ENCODE assay signal across 8 mouse cellular contexts in the genomic region with DNA sequence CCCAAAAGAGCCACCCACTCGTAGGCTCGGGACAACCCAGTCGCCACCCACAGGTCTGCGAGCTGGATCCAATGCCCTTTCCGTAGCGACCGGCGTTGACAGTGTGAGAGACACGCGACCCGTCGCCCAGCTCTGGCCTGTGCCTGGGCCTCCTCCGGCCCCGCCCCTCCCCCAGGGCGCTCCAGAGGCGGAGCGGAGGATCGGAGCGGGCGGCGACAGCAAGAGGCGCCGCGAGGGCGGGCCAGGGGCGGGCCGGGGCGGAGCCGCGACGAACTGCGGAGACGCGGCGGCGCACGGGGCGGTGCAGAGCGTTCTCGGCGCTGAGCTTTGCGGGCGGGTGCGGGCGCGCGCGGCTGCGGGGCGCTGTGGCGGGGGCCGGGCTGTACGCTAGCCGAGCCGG. TPM values are rescaled to one million over a fixed set of nuclear protein-coding genes. Genes with fewer than 3 reads are reported as not detected.
DNase-seq lines count a peak whose midpoint lies in the region; ATAC-seq and TF ChIP-seq lines count a peak whose summit lies in the region.

A gene (plus strand): TSS at position 325 of the 400 bp plus-strand sequence.

- TF ChIP-seq RAD21 in MEL (IDR thresholded peaks at IDR 0.05; ENCODE audit: low read depth, low read length): no peak; the same call in 1 of the 2 replicates

- peak; percentile 73 to 80 for TF ChIP-seq POLR2A in MEL (IDR thresholded peaks at IDR 0.05; ENCODE audit: control insufficient read depth in 1 of 2, insufficient read depth in 1 of 2, low read depth in 1 of 2, low read length in 2 of 2, poor library complexity in 1 of 2)

- under 1% methylated on average over 55 of the region's 55 CpGs for WGBS in hindbrain, embryonic 10.5 days
- 0% methylated on average over 25 of the region's 55 CpGs for WGBS in lung, postnatal 0 days

- TF ChIP-seq EP300 in MEL (IDR thresholded peaks at IDR 0.05; ENCODE audit: low read depth in 1 of 2, low read length in 2 of 2): 0 out of 4 replicates have a peak, but pooled peaks of 1 of the 2 experiments have one; percentile 15
- TF ChIP-seq EP300 in lung, postnatal 0 days (IDR thresholded peaks at IDR 0.05): no peak

- peak within 1 kb of the TSS; percentile 94 for H3K4me2 ChIP-seq in lung, postnatal 0 days (replicated peaks; ENCODE audit: low read depth, low read length)

- DNase-seq in MEL (ENCODE audit: low read depth, low spot score): peak; percentile 92
- DNase-seq in cerebellum, adult 8-10 months: peak; percentile 93
- peak; percentile 90 for DNase-seq in hindbrain, embryonic 10.5 days (ENCODE audit: low spot score)
- DNase-seq in layer of hippocampus, adult 9-11 months: peak; percentile 94
- DNase-seq in lung, postnatal 0 days (ENCODE audit: low spot score): peak; percentile 98
- peak; percentile 90 for DNase-seq in ovary, postnatal 14 days (ENCODE audit: low spot score)
- peak; percentile 95 for DNase-seq in thymus, postnatal 14 days

- TF ChIP-seq CTCF in MEL (IDR thresholded peaks at IDR 0.05 in 2 of 3, conservative IDR thresholded peaks at IDR 0.05 in 1 of 3; ENCODE audit: control insufficient read depth in 1 of 3, insufficient read depth in 1 of 3, low read depth in 2 of 3, low read length in 3 of 3, poor library complexity in 1 of 3, severe bottlenecking in 1 of 3): no peak; a peak in 1 of 6 replicates
- no peak for TF ChIP-seq CTCF in lung, postnatal 0 days (IDR thresholded peaks at IDR 0.05)

- H3K36me3 ChIP-seq in MEL (ENCODE audit: control insufficient read depth in 1 of 2, insufficient read depth in 2 of 2, low read length in 2 of 2): peaks cover 0 to 25% of the 10 kb centered on the region in 2 experiments; a peak in 2 of 4 replicates
- H3K36me3 ChIP-seq in hindbrain, embryonic 10.5 days: peaks cover 28% of the 10 kb centered on the region
- H3K36me3 ChIP-seq in lung, postnatal 0 days (ENCODE audit: insufficient read depth, low read length): no peaks in the 10 kb centered on the region

- H3K9me3 ChIP-seq in MEL (replicated peaks; ENCODE audit: insufficient read depth, low read length): no peaks in the 10 kb centered on the region
- H3K9me3 ChIP-seq in hindbrain, embryonic 10.5 days: no peaks in the 10 kb centered on the region
- no peaks in the 10 kb centered on the region for H3K9me3 ChIP-seq in lung, postnatal 0 days (ENCODE audit: low read length)

- H3K4me1 ChIP-seq in MEL (ENCODE audit: control insufficient read depth in 1 of 2, insufficient read depth in 2 of 2, low read length in 2 of 2): peaks cover 12 to 45% of the 10 kb centered on the region in 2 experiments
- H3K4me1 ChIP-seq in hindbrain, embryonic 10.5 days (replicated peaks): peaks cover 88% of the 10 kb centered on the region
- peaks cover 24% of the 10 kb centered on the region; the same call in 1 of the 2 replicates for H3K4me1 ChIP-seq in lung, postnatal 0 days (ENCODE audit: insufficient read depth, low read depth, low read length)

- H3K27me3 ChIP-seq in MEL (ENCODE audit: control insufficient read depth in 1 of 2, insufficient read depth in 2 of 2, low read length in 2 of 2): no peaks in the 10 kb centered on the region
- peaks cover 18% of the 10 kb centered on the region for H3K27me3 ChIP-seq in hindbrain, embryonic 10.5 days (ENCODE audit: insufficient read depth, poor library complexity, severe bottlenecking)
- H3K27me3 ChIP-seq in lung, postnatal 0 days (replicated peaks; ENCODE audit: insufficient read depth, low read length): no peaks in the 10 kb centered on the region

- peak; percentile 75 for ATAC-seq in frontal cortex, adult (ENCODE audit: low TSS enrichment)
- peak; percentile 93 for ATAC-seq in lung, postnatal 0 days

- H3K27ac ChIP-seq in MEL (ENCODE audit: control insufficient read depth, low read depth, low read length): peak within 1 kb of the TSS; percentile 23
- peak within 1 kb of the TSS; percentile 91 for H3K27ac ChIP-seq in hindbrain, embryonic 10.5 days
- H3K27ac ChIP-seq in lung, postnatal 0 days (ENCODE audit: low read length): peak within 1 kb of the TSS; percentile 77

- H3K4me3 ChIP-seq in MEL (ENCODE audit: control insufficient read depth in 1 of 2, insufficient read depth in 1 of 2, low read depth in 2 of 2, low read length in 2 of 2): peak within 1 kb of the TSS; percentile 83 to 94
- H3K4me3 ChIP-seq in hindbrain, embryonic 10.5 days: peak within 1 kb of the TSS; percentile 61
- peak within 1 kb of the TSS; percentile 76 for H3K4me3 ChIP-seq in lung, postnatal 0 days (ENCODE audit: low read depth, low read length)

- H3K9ac ChIP-seq in MEL (ENCODE audit: control insufficient read depth, low read depth, low read length, poor library complexity, severe bottlenecking): peak within 1 kb of the TSS; percentile 78
- peak within 1 kb of the TSS; percentile 51 for H3K9ac ChIP-seq in lung, postnatal 0 days (replicated peaks; ENCODE audit: low read depth)

- H3K79me2 ChIP-seq in MEL (ENCODE audit: control insufficient read depth, insufficient read depth, low read length, poor library complexity): peaks cover 48% of the 10 kb centered on the region

TF ChIP-seq in MEL, 35 proteins besides CTCF, POLR2A, EP300 and RAD21:
- no peak for TF ChIP-seq TAL1 (IDR thresholded peaks at IDR 0.05; ENCODE audit: low read length)
- no peak for TF ChIP-seq E2F4 (IDR thresholded peaks at IDR 0.05; ENCODE audit: borderline replicate concordance, low read depth, low read length)
- TF ChIP-seq MAX (IDR thresholded peaks at IDR 0.05; ENCODE audit: low read length): peak; percentile 52; the same call in 1 of the 2 replicates
- no peak; the same call in 1 of the 2 replicates for TF ChIP-seq TBP (IDR thresholded peaks at IDR 0.05; ENCODE audit: low read depth, low read length)
- TF ChIP-seq POLR2AphosphoS5 (IDR thresholded peaks at IDR 0.05; ENCODE audit: borderline replicate concordance, low read depth, low read length): no peak
- TF ChIP-seq ELF1 (IDR thresholded peaks at IDR 0.05; ENCODE audit: low read depth, low read length): 0 out of 2 replicates have a peak, but pooled peaks have one; percentile 17
- TF ChIP-seq TCF12 (IDR thresholded peaks at IDR 0.05; ENCODE audit: low read depth, low read length): peak; percentile 63; the same call in 1 of the 2 replicates
- no peak for TF ChIP-seq ZNF384 (IDR thresholded peaks at IDR 0.05; ENCODE audit: low read depth, low read length)
- no peak for TF ChIP-seq CHD2 (IDR thresholded peaks at IDR 0.05; ENCODE audit: low read length)
- peak; percentile 74 for TF ChIP-seq HCFC1 (IDR thresholded peaks at IDR 0.05; ENCODE audit: low read depth, low read length)
- TF ChIP-seq ZC3H11A (IDR thresholded peaks at IDR 0.05; ENCODE audit: low read depth, low read length): no peak
- peak; percentile 87 for TF ChIP-seq SIN3A (IDR thresholded peaks at IDR 0.05; ENCODE audit: low read length)
- TF ChIP-seq POLR2AphosphoS2 (IDR thresholded peaks at IDR 0.05; ENCODE audit: low read length): peak; percentile 80; the same call in 1 of the 2 replicates
- 0 out of 2 replicates have a peak, but pooled peaks have one; percentile 28 for TF ChIP-seq BHLHE40 (IDR thresholded peaks at IDR 0.05; ENCODE audit: borderline replicate concordance, low read depth, low read length)
- 0 out of 2 replicates have a peak, but pooled peaks have one; percentile 7 for TF ChIP-seq RCOR1 (IDR thresholded peaks at IDR 0.05; ENCODE audit: low read depth, low read length)
- TF ChIP-seq ETS1 (IDR thresholded peaks at IDR 0.05; ENCODE audit: low read depth, low read length): no peak
- no peak for TF ChIP-seq GATA1 (IDR thresholded peaks at IDR 0.05; ENCODE audit: low read depth, low read length)
- TF ChIP-seq SMC3 (IDR thresholded peaks at IDR 0.05; ENCODE audit: low read depth, low read length): peak; percentile 19; the same call in 1 of the 2 replicates
- TF ChIP-seq JUND (IDR thresholded peaks at IDR 0.05; ENCODE audit: low read depth, low read length): no peak
- no peak for TF ChIP-seq USF2 (IDR thresholded peaks at IDR 0.05; ENCODE audit: borderline replicate concordance in 1 of 2, insufficient read depth in 1 of 2, low read depth in 1 of 2, low read length in 2 of 2)
- peak; percentile 75 for TF ChIP-seq NELFE (IDR thresholded peaks at IDR 0.05; ENCODE audit: low read depth, low read length)
- peak; percentile 54; the same call in 1 of the 2 replicates for TF ChIP-seq ZMIZ1 (IDR thresholded peaks at IDR 0.05; ENCODE audit: low read depth, low read length)
- no peak for TF ChIP-seq MAFK (IDR thresholded peaks at IDR 0.05; ENCODE audit: borderline replicate concordance, low read depth, low read length)
- TF ChIP-seq USF1 (IDR thresholded peaks at IDR 0.05; ENCODE audit: low read depth, low read length): no peak
- TF ChIP-seq CHD1 (IDR thresholded peaks at IDR 0.05; ENCODE audit: low read depth, low read length): no peak
- no peak for TF ChIP-seq ZKSCAN1 (IDR thresholded peaks at IDR 0.05; ENCODE audit: low read depth, low read length)
- no peak for TF ChIP-seq MYC (IDR thresholded peaks at IDR 0.05; ENCODE audit: low read depth, low read length)
- no peak for TF ChIP-seq MYB (IDR thresholded peaks at IDR 0.05; ENCODE audit: low read depth, low read length)
- TF ChIP-seq KAT2A (conservative IDR thresholded peaks at IDR 0.05; ENCODE audit: low read depth, low read length): no peak
- peak; percentile 48; the same call in 1 of the 2 replicates for TF ChIP-seq NRF1 (IDR thresholded peaks at IDR 0.05; ENCODE audit: insufficient read depth, low read depth, low read length, poor library complexity, severe bottlenecking)
- TF ChIP-seq MEF2A (IDR thresholded peaks at IDR 0.05; ENCODE audit: extremely low read depth, insufficient replicate concordance, low read depth, low read length, poor library complexity, severe bottlenecking): no peak
- TF ChIP-seq GABPA (IDR thresholded peaks at IDR 0.05; ENCODE audit: low read depth, low read length): no peak
- TF ChIP-seq MAZ (IDR thresholded peaks at IDR 0.05; ENCODE audit: low read depth, low read length): peak; percentile 77; the same call in 1 of the 2 replicates
- peak; percentile 80 for TF ChIP-seq MXI1 (IDR thresholded peaks at IDR 0.05; ENCODE audit: low read depth, low read length)
- TF ChIP-seq UBTF (IDR thresholded peaks at IDR 0.05; ENCODE audit: borderline replicate concordance, insufficient read depth, low read depth, low read length): 0 out of 2 replicates have a peak, but pooled peaks have one; percentile 38
TF ChIP-seq in MEL: peak in this region for 15.

RNA-seq across cellular contexts. Expression of the gene that starts here (rescaled TPM):
- total RNA-seq in MEL (2012; rRNA removed): 30.3 and 33.0 TPM in 2 replicates
- polyA plus RNA-seq in MEL (2012; ENCODE audit: insufficient read depth in 1 of 2, insufficient read length in 2 of 2, low read depth in 1 of 2, low replicate concordance in 2 of 2, missing spikeins in 1 of 2): 10 to 100 TPM; 45.7 to 52.0 TPM
- 5.2 and 6.2 TPM in 2 replicates for polyA plus RNA-seq in hindbrain, embryonic 10.5 days (2016; fragmentation: Nextera tagmentation; extraction: Ambion mirVana)
- 4.9 and 6.3 TPM in 2 replicates for polyA plus RNA-seq in lung, postnatal 0 days (2015; fragmentation: Nextera tagmentation; extraction: Ambion mirVana)

Comparison
In these comparisons a context has a peak if more than half of its experiments do, and no peak if none do; other contexts are left out.
1. Peak in every context shown above with its lines: DNase-seq, ATAC-seq, H3K4me3 ChIP-seq and H3K27ac ChIP-seq.
2. H3K27ac ChIP-seq: peak in every context shown above with its lines; median percentile 91 in hindbrain, embryonic 10.5 days; 77 in lung, postnatal 0 days; 23 in MEL.